Mouse (Mus musculus): Measurements from ENCODE around the gene Scyl3. TPM values are rescaled to one million over a fixed set of nuclear protein-coding genes. Genes with fewer than 3 reads are reported as not detected.
A peak's percentile ranks its signal among the peaks of the same experiment; 100 is the strongest.

The Scyl3 gene
- polyA plus RNA-seq (2015; fragmentation: Nextera tagmentation; extraction: Ambion mirVana): 11.2 and 13.4 TPM in 2 replicates

DNA sequence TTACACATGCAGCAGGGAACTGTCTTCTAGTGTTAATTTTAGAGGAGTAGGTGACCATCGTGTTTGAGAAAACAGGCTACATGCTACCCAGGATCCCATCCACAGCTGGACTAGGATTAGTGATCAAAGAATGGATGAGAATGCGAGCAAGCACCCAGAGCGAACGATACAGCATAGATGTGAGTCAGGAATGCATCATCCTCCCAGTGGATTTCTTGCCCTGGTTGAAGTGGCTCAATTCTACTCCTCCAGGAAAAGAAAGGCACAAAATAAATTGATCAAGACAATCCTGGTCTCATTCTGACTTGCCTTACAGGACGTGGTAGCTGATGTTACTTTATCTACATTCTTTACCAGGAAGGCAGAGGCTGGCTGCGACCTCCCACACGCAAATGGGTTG lies at the start of gene Scyl3:
TSS of gene Scyl3 (plus strand) at position 255 of the 400 bp plus-strand sequence.
- Histone ChIP-seq H3K4me3 (replicated peaks) (peak within 1 kb of the TSS; percentile 94), H3K36me3 (peaks cover 8% of the 10 kb centered on the region), H3K4me2 (peak within 1 kb of the TSS; percentile 71), H3K9ac (peak within 1 kb of the TSS; percentile 95), H3K4me1 (replicated peaks) (peaks cover 26% of the 10 kb centered on the region), H3K27ac (peak within 1 kb of the TSS; percentile 86), H3K9me3 (replicated peaks) (no peaks in the 10 kb centered on the region), H3K27me3 (no peaks in the 10 kb centered on the region)
- no peak for ATAC-seq (ENCODE audit: low read depth)
- 68% methylated on average over 7 of the region's 7 CpGs for WGBS (ENCODE audit: insufficient replicate concordance)
- DNase-seq: no peak

DNA sequence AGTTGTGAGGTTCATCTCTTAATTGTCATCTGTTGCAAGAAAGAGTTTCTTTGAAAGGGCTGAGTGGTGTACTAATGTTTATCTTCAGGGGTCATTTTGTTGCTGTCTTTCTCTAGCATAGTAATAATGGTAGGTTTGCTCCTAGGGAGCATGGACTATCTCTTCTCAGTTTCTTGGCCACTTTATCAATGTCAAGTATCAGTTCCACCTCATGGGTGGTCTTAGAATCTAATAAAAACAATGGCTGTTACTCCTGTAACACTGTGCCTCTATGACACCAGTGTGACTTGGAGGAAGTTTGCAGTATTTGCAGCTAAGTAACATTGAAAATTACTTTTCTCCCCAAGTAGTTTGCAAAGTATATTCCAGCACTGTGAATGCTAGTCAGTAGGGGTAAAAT lies 39.3 kb upstream of the Scyl3 start:
- ATAC-seq (ENCODE audit: low read depth) (no peak), DNase-seq (no peak)
- Histone ChIP-seq H3K27me3 (no peaks in the 10 kb centered on the region), H3K27ac (no peak overlapping the region), H3K4me3 (replicated peaks) (no peak overlapping the region), H3K36me3 (no peaks in the 10 kb centered on the region), H3K9me3 (replicated peaks) (no peaks in the 10 kb centered on the region), H3K4me2 (no peak overlapping the region), H3K4me1 (replicated peaks) (no peaks in the 10 kb centered on the region), H3K9ac (no peak overlapping the region)

DNA sequence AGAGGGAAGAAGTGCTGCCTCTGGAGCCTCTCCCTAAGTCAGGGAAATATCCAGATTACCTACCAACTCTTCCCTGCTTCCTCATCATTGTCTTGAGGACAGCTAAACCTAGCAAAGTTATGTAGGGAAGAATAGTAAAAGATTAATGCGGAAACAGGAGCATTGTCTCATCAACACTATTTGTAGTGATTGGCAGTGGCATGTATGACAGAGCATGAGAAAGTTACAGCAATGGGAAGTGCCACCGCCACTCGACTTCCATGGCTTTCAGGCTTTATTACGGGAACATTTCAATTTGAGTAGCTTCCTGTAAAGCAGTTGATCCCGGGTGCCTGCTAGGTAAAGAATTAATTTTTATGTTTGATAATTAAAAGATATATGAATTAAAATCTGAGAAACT lies 35.6 kb upstream of the Scyl3 start:
- 77% methylated on average over 5 of the region's 5 CpGs for WGBS (ENCODE audit: insufficient replicate concordance)
- ATAC-seq (ENCODE audit: low read depth): no peak

DNA sequence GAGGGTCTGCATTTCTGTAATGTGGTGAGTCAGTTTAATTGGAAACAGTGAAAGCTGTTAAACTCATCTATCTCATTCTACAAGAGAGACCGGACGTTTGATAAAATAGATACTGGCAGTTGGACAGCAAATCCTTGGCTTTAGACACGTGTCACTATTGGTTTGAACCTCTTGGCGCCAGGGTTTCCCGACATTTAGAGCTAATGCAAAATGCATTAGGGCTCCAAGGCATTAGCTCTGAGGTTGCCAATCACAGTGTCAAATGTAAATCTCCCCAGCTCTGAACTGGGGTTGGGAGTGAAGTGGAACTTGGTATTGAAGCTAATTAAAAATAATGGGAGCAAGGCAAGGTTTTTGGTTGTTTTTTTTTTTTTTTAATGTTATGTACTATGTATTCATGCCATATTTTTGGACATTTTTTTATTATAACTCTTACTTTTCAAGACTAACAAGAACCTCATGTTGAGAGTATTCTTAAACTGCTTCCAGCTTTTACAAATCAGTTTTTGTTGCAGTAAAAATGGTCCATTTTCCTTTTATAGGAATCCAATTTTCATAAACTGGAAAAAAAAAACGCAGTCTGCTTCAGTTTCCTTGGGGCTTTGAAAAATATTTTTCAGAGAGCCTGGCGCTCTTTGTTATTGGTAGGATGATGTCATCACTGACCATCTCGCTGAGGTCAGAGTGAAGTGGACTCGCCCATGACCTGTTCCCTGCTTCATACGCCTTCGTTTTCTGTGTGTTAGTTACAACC lies 34.9 kb upstream of the Scyl3 start:
- Histone ChIP-seq H3K4me3 (replicated peaks) (no peak overlapping the region), H3K36me3 (no peaks in the 10 kb centered on the region), H3K4me2 (no peak overlapping the region), H3K4me1 (replicated peaks) (no peaks in the 10 kb centered on the region), H3K27ac (no peak overlapping the region), H3K9me3 (replicated peaks) (no peaks in the 10 kb centered on the region), H3K9ac (no peak overlapping the region), H3K27me3 (no peaks in the 10 kb centered on the region)
- WGBS (ENCODE audit: insufficient replicate concordance): 72% methylated on average over 11 of the region's 11 CpGs
- no peak for ATAC-seq (ENCODE audit: low read depth)
- DNase-seq: no peak

More for the DNA sequence above, 35.6 kb upstream of the Scyl3 start:
- Histone ChIP-seq H3K4me3 (replicated peaks) (no peak overlapping the region), H3K9ac (no peak overlapping the region), H3K27me3 (no peaks in the 10 kb centered on the region), H3K9me3 (replicated peaks) (no peaks in the 10 kb centered on the region), H3K4me1 (replicated peaks) (no peaks in the 10 kb centered on the region), H3K36me3 (no peaks in the 10 kb centered on the region), H3K27ac (no peak overlapping the region), H3K4me2 (no peak overlapping the region)
- no peak for DNase-seq

DNA sequence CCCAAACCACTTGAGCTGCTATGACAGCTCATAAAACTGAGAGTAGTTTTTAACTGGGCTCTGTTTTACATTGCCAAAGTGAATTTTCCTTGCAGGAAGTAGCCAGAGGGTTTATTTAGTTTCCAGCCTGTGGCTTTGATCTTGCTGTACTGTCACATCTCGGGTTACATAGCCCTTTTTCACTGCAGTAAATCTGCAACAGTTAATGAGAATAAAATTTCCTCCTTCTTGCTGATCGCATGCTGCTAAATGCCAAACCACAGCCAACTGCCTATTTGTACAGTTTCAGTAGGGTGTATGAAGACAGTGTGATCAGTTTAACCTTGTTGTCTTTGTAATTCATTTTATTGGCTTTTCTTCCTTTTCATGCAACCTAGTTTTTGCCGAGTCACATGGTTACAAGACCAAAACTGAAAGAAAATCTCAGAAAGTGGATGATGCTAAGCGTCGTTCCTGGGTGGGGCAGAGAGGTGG lies 30.6 kb upstream of the Scyl3 start:
- Histone ChIP-seq H3K9me3 (replicated peaks) (no peaks in the 10 kb centered on the region), H3K4me1 (replicated peaks) (no peaks in the 10 kb centered on the region), H3K4me3 (replicated peaks) (no peak overlapping the region), H3K9ac (no peak overlapping the region), H3K4me2 (no peak overlapping the region), H3K27me3 (no peaks in the 10 kb centered on the region), H3K36me3 (no peaks in the 10 kb centered on the region), H3K27ac (no peak overlapping the region)
- WGBS (ENCODE audit: insufficient replicate concordance): 60% methylated on average over 5 of the region's 5 CpGs
- no peak for DNase-seq
- ATAC-seq (ENCODE audit: low read depth): no peak

DNA sequence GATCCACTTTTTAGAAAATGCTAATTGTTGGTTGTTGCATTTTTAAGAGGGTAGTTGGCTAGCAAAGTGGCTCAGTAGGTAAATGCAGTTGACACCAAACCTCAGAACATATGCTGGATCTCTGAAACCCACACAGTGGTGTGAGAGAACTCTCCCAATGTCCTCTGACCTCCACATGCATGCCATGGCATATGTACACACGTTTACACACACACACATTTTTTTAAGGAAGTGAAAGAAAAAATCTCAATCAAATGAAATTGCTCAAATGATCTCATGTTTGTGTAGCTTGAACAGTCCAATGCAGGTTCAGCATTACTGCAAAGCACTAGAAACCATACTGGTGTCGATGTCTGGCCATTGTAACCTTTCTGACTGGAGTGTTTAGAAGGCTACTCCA lies 29.3 kb upstream of the Scyl3 start:
- Histone ChIP-seq H3K9me3 (replicated peaks) (no peaks in the 10 kb centered on the region), H3K27me3 (no peaks in the 10 kb centered on the region), H3K4me2 (no peak overlapping the region), H3K4me3 (replicated peaks) (no peak overlapping the region), H3K9ac (no peak overlapping the region), H3K4me1 (replicated peaks) (no peaks in the 10 kb centered on the region), H3K36me3 (no peaks in the 10 kb centered on the region), H3K27ac (no peak overlapping the region)
- ATAC-seq (ENCODE audit: low read depth) (no peak), DNase-seq (no peak)
- 61% methylated on average over 2 of the region's 2 CpGs for WGBS (ENCODE audit: insufficient replicate concordance)

DNA sequence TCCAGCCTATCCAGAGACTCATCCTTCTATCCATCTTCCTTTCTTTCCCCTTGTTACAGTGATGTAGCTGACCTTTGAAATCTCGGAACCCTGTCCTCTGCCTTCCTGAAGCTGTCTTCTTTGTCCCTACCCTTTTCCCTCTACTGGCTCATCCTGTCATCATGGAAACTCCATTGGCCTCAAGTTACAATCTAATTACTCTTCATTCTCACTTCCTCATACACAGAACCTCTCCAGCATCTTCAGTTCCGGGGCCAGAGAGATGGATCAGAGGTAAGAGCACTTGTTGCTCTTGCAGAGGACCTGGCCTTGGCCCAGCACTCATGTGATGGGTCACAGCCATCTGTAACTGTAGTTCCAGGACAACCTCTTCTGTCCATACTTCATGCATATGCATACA lies 28.7 kb upstream of the Scyl3 start:
- Histone ChIP-seq H3K27ac (no peak overlapping the region), H3K4me3 (replicated peaks) (no peak overlapping the region), H3K4me2 (no peak overlapping the region), H3K9me3 (replicated peaks) (no peaks in the 10 kb centered on the region), H3K4me1 (replicated peaks) (no peaks in the 10 kb centered on the region), H3K9ac (no peak overlapping the region), H3K27me3 (no peaks in the 10 kb centered on the region), H3K36me3 (no peaks in the 10 kb centered on the region)
- no peak for ATAC-seq (ENCODE audit: low read depth)
- no peak for DNase-seq
- WGBS (ENCODE audit: insufficient replicate concordance): 46% methylated on average over 2 of the region's 2 CpGs

DNA sequence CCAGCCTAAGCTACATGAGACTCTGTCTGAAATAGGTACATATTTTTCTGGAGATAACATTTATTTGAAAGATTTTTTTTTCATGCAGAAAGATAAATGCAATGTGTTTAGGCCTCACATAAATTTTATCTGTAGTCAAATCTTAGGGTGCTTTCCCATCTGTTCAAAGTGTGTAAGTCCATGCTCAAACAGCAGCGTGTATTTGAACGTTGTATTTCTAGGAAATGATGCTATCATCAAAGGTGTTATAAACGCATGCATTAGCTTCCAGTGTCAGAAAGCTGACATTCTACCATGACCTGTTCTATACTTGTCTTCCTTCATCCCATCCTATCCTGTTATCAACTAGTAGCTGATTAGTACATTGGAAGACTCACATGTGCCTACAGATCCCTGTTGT lies 25.5 kb upstream of the Scyl3 start:
- Histone ChIP-seq H3K27me3 (no peaks in the 10 kb centered on the region), H3K4me3 (replicated peaks) (no peak overlapping the region), H3K27ac (no peak overlapping the region), H3K9me3 (replicated peaks) (no peaks in the 10 kb centered on the region), H3K4me2 (no peak overlapping the region), H3K4me1 (replicated peaks) (no peaks in the 10 kb centered on the region; the same call in 1 of the 2 replicates), H3K9ac (no peak overlapping the region), H3K36me3 (no peaks in the 10 kb centered on the region)
- no peak for ATAC-seq (ENCODE audit: low read depth)
- DNase-seq: no peak
- WGBS (ENCODE audit: insufficient replicate concordance): 68% methylated on average over 3 of the region's 3 CpGs

DNA sequence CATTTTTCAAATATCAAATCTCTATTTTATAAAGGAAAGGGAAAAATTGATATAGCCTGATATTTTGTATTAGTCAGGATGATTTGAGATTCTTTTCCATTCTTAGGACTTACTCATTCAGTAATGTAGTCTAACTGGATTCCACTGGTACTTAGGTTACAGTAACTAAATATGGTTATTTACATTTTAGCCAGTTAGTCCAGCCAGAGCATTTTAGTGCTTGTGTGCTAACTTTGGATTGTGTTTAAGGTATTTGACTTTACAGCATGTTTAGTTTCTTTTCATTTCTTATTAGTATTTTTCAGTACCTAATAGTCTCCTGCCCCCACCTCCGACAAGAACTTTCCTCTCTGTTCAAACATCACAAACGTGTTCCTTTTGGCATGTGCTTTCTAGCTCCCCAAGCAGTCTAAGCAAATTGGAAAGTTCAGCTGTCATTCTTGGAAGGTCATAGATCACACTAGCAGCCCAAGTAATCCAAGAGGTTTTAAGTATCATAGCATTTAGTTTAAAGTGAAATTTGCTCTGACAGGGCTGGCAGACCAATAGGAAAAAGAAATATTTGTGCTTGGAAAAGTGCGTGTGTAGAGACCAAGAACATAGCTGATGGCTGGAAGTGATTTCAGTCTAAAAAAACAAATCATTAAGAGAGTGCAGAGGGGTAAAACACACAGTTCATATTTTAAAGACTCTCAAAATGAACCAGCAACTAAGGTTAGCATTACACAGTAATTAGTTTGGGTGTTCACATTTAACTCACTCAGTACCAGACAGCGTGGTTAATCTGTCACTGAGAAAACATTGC lies 21.7 kb upstream of the Scyl3 start:
- DNase-seq: no peak
- 72% methylated on average over 4 of the region's 4 CpGs for WGBS (ENCODE audit: insufficient replicate concordance)
- Histone ChIP-seq H3K27ac (no peak overlapping the region), H3K9me3 (replicated peaks) (no peaks in the 10 kb centered on the region), H3K9ac (no peak overlapping the region), H3K4me3 (replicated peaks) (no peak overlapping the region), H3K4me2 (no peak overlapping the region), H3K4me1 (replicated peaks) (no peaks in the 10 kb centered on the region; the same call in 1 of the 2 replicates), H3K36me3 (no peaks in the 10 kb centered on the region), H3K27me3 (no peaks in the 10 kb centered on the region)
- no peak for ATAC-seq (ENCODE audit: low read depth)

DNA sequence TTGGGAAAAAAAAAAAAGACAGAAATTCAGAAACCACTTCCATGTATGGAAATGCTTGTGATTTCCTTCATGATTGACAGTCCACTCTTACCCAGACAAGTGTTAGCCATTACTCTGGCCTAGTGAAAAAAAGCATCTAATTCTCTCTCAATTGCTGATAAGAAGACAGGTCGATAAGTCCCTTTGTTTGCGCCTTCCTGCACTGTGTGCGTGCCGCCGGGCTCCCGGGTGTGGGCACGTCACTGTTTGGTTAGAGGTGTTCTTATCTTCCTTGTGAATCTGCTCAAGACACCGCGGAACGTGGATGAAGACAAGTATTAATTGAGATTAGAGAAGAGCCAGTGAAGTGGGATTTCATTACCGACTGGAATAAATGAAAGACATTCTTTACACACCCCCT lies 20.5 kb upstream of the Scyl3 start:
- Histone ChIP-seq H3K27me3 (no peaks in the 10 kb centered on the region), H3K9ac (no peak overlapping the region), H3K4me3 (replicated peaks) (no peak overlapping the region), H3K36me3 (no peaks in the 10 kb centered on the region), H3K27ac (no peak overlapping the region), H3K4me2 (no peak overlapping the region), H3K4me1 (replicated peaks) (no peaks in the 10 kb centered on the region; the same call in 1 of the 2 replicates), H3K9me3 (replicated peaks) (no peaks in the 10 kb centered on the region)
- DNase-seq (no peak), ATAC-seq (ENCODE audit: low read depth) (no peak)
- WGBS (ENCODE audit: insufficient replicate concordance): 31% methylated on average over 11 of the region's 11 CpGs

DNA sequence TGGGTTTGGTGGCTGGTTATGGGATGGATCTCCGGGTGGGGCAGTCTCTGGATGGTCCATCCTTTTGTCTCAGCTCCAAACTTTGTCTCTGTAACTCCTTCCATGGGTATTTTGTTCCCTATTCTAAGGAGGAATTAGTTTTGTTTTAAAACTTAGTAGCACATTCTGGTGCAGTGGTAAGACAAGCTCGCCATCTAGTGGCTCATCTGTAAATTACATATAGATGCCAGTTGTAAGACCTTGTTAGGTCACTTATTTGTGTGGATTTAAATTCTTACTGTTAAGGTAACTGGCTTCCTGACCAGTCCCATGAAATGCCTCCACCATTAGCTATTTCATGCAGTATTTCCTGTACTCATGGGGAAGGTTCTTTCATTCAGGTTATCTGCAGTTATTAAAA lies 18.6 kb upstream of the Scyl3 start:
- Histone ChIP-seq H3K9ac (no peak overlapping the region), H3K4me1 (replicated peaks) (no peaks in the 10 kb centered on the region; the same call in 1 of the 2 replicates), H3K27ac (no peak overlapping the region), H3K36me3 (no peaks in the 10 kb centered on the region), H3K9me3 (replicated peaks) (no peaks in the 10 kb centered on the region), H3K4me3 (replicated peaks) (no peak overlapping the region), H3K4me2 (no peak overlapping the region), H3K27me3 (no peaks in the 10 kb centered on the region)
- ATAC-seq (ENCODE audit: low read depth): no peak
- WGBS (ENCODE audit: insufficient replicate concordance): 2% methylated on average over 2 of the region's 2 CpGs
- DNase-seq: no peak
